Mouse (Mus musculus): ENCODE results near the gene Rhox4c. TPM values are rescaled to one million over a fixed set of nuclear protein-coding genes. Genes with fewer than 3 reads are reported as not detected.
"Not testable (repeated sequence)": the region's sequence is repeated elsewhere in the genome, so short reads cannot be mapped to it uniquely, and the experiment has no call there.

Rhox4c gene
- polyA plus RNA-seq (2015; fragmentation: Nextera tagmentation; extraction: Ambion mirVana) = not detected in 2 replicates

DNA sequence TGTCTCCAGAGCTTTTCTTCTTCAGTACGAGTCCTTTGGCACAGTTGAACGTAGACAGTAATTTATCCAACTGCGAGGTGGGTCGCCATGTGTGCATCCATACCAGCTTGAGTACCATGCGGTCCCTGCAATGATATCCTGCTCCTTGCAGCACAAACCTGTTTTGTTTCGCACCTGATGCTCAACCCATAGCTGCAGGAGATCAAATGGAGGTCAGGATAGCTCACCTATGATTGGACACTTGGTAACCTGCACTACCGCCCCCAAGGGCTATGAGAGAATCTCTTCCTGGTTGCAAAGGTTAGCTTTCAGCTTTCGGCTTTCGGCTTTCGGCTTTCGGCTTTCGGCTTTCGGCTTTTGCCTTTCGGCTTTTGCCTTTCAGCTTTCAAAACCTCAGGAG is at the start of gene Rhox4c:
Gene Rhox4c (plus strand): TSS at position 301 of the 400 bp plus-strand sequence.
- not testable (repeated sequence) for H3K4me3 ChIP-seq (replicated peaks); ATAC-seq (replicated peaks; ENCODE audit: low FRiP score); H3K27ac ChIP-seq; H3K36me3 ChIP-seq; H3K4me1 ChIP-seq; H3K27me3 ChIP-seq; H3K9ac ChIP-seq; H3K4me2 ChIP-seq; H3K9me3 ChIP-seq (replicated peaks)
- 92% methylated on average over 14 of the region's 14 CpGs for WGBS

DNA sequence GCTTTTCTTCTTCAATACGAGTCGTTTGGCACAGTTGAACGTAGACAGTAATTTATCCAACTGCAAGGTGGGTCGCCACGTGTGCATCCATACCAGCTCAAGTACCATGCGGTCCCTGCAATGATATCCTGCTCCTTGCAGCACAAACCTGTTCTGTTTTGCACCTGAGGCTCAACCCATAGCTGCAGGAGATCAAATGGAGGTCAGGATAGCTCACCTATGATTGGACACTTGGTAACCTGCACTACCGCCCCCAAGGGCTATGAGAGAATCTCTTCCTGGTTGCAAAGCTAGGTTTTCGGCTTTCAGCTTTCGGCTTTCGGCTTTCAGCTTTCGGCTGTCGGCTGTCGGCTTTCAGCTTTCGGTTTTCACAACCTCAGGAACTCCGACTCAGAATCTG is 47.9 kb upstream of the Rhox4c start, which contains the start of gene Rhox4b:
Gene Rhox4b (plus strand): TSS at position 301 of the 400 bp plus-strand sequence.
- H3K4me1 ChIP-seq; ATAC-seq (replicated peaks; ENCODE audit: low FRiP score); H3K27ac ChIP-seq; H3K9ac ChIP-seq; H3K4me3 ChIP-seq (replicated peaks); H3K9me3 ChIP-seq (replicated peaks); H3K4me2 ChIP-seq; H3K36me3 ChIP-seq; H3K27me3 ChIP-seq: not testable (repeated sequence)
- 90% methylated on average over 14 of the region's 15 CpGs for WGBS

DNA sequence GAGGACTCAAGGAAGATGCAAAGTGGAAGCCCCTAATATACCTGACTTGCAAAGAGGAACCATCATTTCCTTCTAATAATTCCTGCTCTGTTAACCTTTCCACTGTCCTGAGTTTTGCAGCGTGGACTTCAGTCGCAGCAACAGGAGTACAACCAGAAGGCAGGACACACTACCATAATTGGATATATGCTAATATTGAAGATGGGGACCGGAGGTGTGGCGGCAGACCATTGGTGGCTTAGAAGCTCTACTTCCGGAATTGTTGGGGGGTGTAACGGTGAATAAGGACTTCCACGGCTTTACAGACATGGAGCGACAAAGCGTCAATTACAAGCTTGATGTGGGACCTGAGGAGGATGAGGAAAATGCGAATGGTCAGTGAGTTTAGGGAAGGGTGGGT is 26.8 kb upstream of the Rhox4c start, which contains the start of gene Rhox2c:
Gene Rhox2c (plus strand): TSS at position 301 of the 400 bp plus-strand sequence.
- not testable (repeated sequence) for H3K27ac ChIP-seq; H3K4me2 ChIP-seq; H3K4me1 ChIP-seq; H3K9me3 ChIP-seq (replicated peaks); H3K36me3 ChIP-seq; H3K9ac ChIP-seq; ATAC-seq (replicated peaks; ENCODE audit: low FRiP score); H3K4me3 ChIP-seq (replicated peaks); H3K27me3 ChIP-seq
- 96% methylated on average over 8 of the region's 10 CpGs for WGBS

DNA sequence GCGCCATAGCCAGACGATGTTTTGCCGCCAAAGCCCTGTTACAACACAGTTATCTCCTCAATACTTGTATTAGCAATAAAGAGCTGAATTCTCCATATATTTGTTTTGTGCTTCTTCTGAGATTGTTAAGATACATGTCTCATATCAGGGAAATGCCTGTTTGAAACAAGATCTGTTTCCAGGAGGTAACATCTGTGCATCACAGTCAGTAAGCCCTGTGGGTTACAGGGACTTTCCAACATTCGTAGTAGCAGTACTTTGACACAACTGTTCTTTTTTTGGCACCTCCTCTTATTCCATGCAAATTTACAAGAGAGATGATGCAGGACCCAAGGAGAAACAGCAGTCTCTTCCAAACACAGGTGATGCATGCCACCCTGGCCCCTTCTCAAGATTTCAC is 21.9 kb upstream of the Rhox4c start, which contains the start of gene Rhox3c:
Gene Rhox3c (plus strand): TSS at position 301 of the 400 bp plus-strand sequence.
- not testable (repeated sequence) for H3K9ac ChIP-seq; H3K4me3 ChIP-seq (replicated peaks); H3K27ac ChIP-seq; ATAC-seq (replicated peaks; ENCODE audit: low FRiP score); H3K9me3 ChIP-seq (replicated peaks); H3K27me3 ChIP-seq; H3K36me3 ChIP-seq; H3K4me1 ChIP-seq; H3K4me2 ChIP-seq
- WGBS = 86% methylated on average over 3 of the region's 4 CpGs

DNA sequence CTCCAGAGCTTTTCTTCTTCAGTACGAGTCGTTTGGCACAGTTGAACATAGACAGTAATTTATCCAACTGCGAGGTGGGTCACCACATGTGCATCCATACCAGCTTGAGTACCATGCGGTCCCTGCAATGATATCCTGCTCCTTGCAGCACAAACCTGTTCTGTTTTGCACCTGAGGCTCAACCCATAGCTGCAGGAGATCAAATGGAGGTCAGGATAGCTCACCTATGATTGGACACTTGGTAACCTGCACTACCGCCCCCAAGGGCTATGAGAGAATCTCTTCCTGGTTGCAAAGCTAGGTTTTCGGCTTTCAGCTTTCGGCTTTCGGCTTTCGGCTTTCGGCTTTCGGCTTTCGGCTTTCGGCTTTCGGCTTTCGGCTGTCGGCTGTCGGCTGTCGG is 33.9 kb downstream of the Rhox4c start, which contains the start of gene Rhox4d:
Gene Rhox4d (plus strand): TSS at position 301 of the 400 bp plus-strand sequence.
- H3K9me3 ChIP-seq (replicated peaks); H3K27ac ChIP-seq; ATAC-seq (replicated peaks; ENCODE audit: low FRiP score); H3K4me2 ChIP-seq; H3K27me3 ChIP-seq; H3K36me3 ChIP-seq; H3K9ac ChIP-seq; H3K4me1 ChIP-seq; H3K4me3 ChIP-seq (replicated peaks): not testable (repeated sequence)
- WGBS = 96% methylated on average over 17 of the region's 18 CpGs

DNA sequence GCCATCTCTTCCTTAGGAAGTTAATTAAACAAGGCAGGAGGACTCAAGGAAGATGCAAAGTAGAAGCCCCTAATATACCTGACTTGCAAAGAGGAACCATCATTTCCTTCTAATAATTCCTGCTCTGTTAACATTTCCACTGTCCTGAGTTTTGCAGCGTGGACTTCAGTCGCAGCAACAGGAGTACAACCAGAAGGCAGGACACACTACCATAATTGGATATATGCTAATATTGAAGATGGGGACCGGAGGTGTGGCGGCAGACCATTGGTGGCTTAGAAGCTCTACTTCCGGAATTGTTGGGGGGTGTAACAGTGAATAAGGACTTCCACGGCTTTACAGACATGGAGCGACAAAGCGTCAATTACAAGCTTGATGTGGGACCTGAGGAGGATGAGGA is 50.0 kb downstream of the Rhox4c start, which contains the start of gene Rhox2e:
Gene Rhox2e (plus strand): TSS at position 301 of the 400 bp plus-strand sequence.
- H3K4me1 ChIP-seq; H3K4me3 ChIP-seq (replicated peaks); H3K27ac ChIP-seq; H3K27me3 ChIP-seq; H3K9me3 ChIP-seq (replicated peaks); H3K4me2 ChIP-seq; H3K36me3 ChIP-seq; H3K9ac ChIP-seq; ATAC-seq (replicated peaks; ENCODE audit: low FRiP score): not testable (repeated sequence)
- WGBS = 93% methylated on average over 2 of the region's 8 CpGs

Other genes with a start within 250 kb of the Rhox4c start
- gene Rhox2a, start 235.4 kb upstream of the Rhox4c start, polyA plus RNA-seq (2015; fragmentation: Nextera tagmentation; extraction: Ambion mirVana) = not detected in 2 replicates
- gene Rhox3a, start 230.4 kb upstream of the Rhox4c start, polyA plus RNA-seq (2015; fragmentation: Nextera tagmentation; extraction: Ambion mirVana) = not detected in 2 replicates
- gene Rhox4a, start 215.0 kb upstream of the Rhox4c start, polyA plus RNA-seq (2015; fragmentation: Nextera tagmentation; extraction: Ambion mirVana) = not detected in 2 replicates
- gene Rhox3a2, start 100.3 kb upstream of the Rhox4c start, polyA plus RNA-seq (2015; fragmentation: Nextera tagmentation; extraction: Ambion mirVana) = not detected in 2 replicates
- not detected in 2 replicates for gene Rhox4a2, start 89.5 kb upstream of the Rhox4c start, polyA plus RNA-seq (2015; fragmentation: Nextera tagmentation; extraction: Ambion mirVana)
- not detected in 2 replicates for gene Rhox2b, start 68.3 kb upstream of the Rhox4c start, polyA plus RNA-seq (2015; fragmentation: Nextera tagmentation; extraction: Ambion mirVana)
- gene Rhox4b, start 47.8 kb upstream of the Rhox4c start, polyA plus RNA-seq (2015; fragmentation: Nextera tagmentation; extraction: Ambion mirVana) = not detected in 2 replicates
- gene Rhox2c, start 26.7 kb upstream of the Rhox4c start, polyA plus RNA-seq (2015; fragmentation: Nextera tagmentation; extraction: Ambion mirVana) = not detected in 2 replicates
- not detected in 2 replicates for gene Rhox3c, start 21.8 kb upstream of the Rhox4c start, polyA plus RNA-seq (2015; fragmentation: Nextera tagmentation; extraction: Ambion mirVana)
- not detected in 2 replicates for gene Rhox2d, start 13.1 kb downstream of the Rhox4c start, polyA plus RNA-seq (2015; fragmentation: Nextera tagmentation; extraction: Ambion mirVana)
- not detected in 2 replicates for gene Rhox4d, start 34.0 kb downstream of the Rhox4c start, polyA plus RNA-seq (2015; fragmentation: Nextera tagmentation; extraction: Ambion mirVana)
- gene Rhox2e, start 50.1 kb downstream of the Rhox4c start, polyA plus RNA-seq (2015; fragmentation: Nextera tagmentation; extraction: Ambion mirVana) = not detected in 2 replicates
- not detected in 2 replicates for gene Rhox3e, start 61.7 kb downstream of the Rhox4c start, polyA plus RNA-seq (2015; fragmentation: Nextera tagmentation; extraction: Ambion mirVana)
- not detected in 2 replicates for gene Rhox4e, start 77.1 kb downstream of the Rhox4c start, polyA plus RNA-seq (2015; fragmentation: Nextera tagmentation; extraction: Ambion mirVana)
- not detected in 2 replicates for gene Rhox2f, start 91.1 kb downstream of the Rhox4c start, polyA plus RNA-seq (2015; fragmentation: Nextera tagmentation; extraction: Ambion mirVana)
- not detected in 2 replicates for gene Rhox3f, start 100.7 kb downstream of the Rhox4c start, polyA plus RNA-seq (2015; fragmentation: Nextera tagmentation; extraction: Ambion mirVana)
- not detected in 2 replicates for gene Rhox4f, start 127.4 kb downstream of the Rhox4c start, polyA plus RNA-seq (2015; fragmentation: Nextera tagmentation; extraction: Ambion mirVana)
- gene Rhox3g, start 148.3 kb downstream of the Rhox4c start, polyA plus RNA-seq (2015; fragmentation: Nextera tagmentation; extraction: Ambion mirVana) = not detected in 2 replicates
- not detected in 2 replicates for gene Rhox2g, start 163.1 kb downstream of the Rhox4c start, polyA plus RNA-seq (2015; fragmentation: Nextera tagmentation; extraction: Ambion mirVana)
- gene Rhox4g, start 171.0 kb downstream of the Rhox4c start, polyA plus RNA-seq (2015; fragmentation: Nextera tagmentation; extraction: Ambion mirVana) = not detected in 2 replicates
- not detected in 2 replicates for gene Rhox3h, start 188.4 kb downstream of the Rhox4c start, polyA plus RNA-seq (2015; fragmentation: Nextera tagmentation; extraction: Ambion mirVana)
- gene Rhox2h, start 192.9 kb downstream of the Rhox4c start, polyA plus RNA-seq (2015; fragmentation: Nextera tagmentation; extraction: Ambion mirVana) = not detected in 2 replicates

All from kidney, embryonic 15.5 days (tissue).